Mouse (Mus musculus): ENCODE data around the gene Mettl8.

DNA sequence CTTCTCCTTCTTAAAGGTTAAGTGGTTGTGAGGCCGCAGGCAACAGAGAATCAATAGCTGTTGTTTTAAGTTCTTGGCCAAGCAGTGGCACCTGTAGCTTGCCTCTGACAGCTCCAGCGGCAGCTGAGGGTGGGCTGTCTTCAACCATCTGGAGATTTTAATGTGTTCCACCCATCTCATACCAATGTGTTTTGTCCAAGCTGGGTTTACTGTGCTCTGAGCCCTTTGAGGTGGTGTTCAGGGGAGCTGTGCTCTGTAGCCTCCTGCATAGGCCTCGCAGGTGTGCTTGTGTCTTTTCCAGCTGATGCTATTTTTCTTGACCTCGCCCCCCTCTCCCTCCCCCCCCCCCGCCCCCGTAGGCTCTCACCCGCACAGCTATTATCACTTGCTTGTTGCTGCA is 96.8 kb downstream of the Mettl8 start:
- no peak for TF ChIP-seq CTCF (IDR thresholded peaks at IDR 0.05; ENCODE audit: borderline replicate concordance, extremely low read depth, insufficient read depth, insufficient read length)
- no peak for TF ChIP-seq POLR2A (IDR thresholded peaks at IDR 0.05; ENCODE audit: borderline replicate concordance, extremely low read depth, insufficient read depth, insufficient read length, poor library complexity, severe bottlenecking)
